Mouse (Mus musculus) liver (tissue): ENCODE results near the gene Kcnip4.

ENCODE experiments used
- DNase-seq: peaks from one replicate; pipeline ENCODE4 v3.0.0-alpha.2; 2020; ENCODE audit warnings: mixed read lengths

Kcnip4 gene

GRCm38 (mm10) chr5:48840971-48841370 lies 683.7 kb downstream of the Kcnip4 start:
- no peak for DNase-seq

GRCm38 (mm10) chr5:48795526-48795925 lies 729.2 kb downstream of the Kcnip4 start:
- DNase-seq: no peak

DNA sequence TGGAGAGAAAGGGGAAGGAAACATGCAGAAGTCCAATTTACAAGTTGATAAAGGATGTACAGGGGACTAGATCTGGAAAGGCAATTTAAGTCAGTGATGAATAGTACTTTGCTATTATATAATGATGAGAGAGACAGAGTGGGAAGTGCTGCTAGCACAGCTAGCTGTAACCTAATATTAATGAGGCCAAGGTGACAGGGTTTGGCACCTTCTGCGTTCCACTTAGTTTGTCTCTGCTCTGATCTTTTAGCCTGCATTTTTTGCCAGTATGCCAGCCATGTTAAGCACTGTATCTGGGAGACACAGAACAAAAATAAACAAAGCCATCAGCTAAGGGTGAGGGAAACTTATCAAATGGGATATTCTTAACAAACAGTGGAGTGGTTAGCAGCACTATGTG lies 745.3 kb downstream of the Kcnip4 start:
- no peak for DNase-seq

GRCm38 (mm10) chr5:48748613-48749012 lies 776.1 kb downstream of the Kcnip4 start:
- DNase-seq: no peak

DNA sequence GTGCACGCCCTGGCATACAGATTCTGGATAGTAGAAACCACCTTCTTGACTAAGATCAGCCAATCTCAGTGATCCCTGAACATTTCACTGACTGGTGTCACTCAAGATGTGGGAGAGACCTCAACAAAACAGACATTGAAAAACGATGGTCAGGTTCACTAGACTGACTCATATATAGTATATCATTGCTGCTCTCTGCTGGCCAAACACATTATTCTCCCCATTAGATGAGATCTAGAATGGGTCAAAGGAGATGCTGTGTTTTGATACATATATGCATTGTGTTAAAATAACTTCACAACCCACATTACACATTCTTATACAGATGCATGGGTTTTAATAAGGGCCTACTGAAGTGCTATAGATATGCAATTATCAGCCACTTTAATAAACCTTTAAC lies 787.1 kb downstream of the Kcnip4 start:
- DNase-seq: no peak

- no peak for DNase-seq
Measured at GRCm38 (mm10) chr5:48718166-48718565, 806.5 kb downstream of the Kcnip4 start.

- DNase-seq: no peak
Measured at GRCm38 (mm10) chr5:48705997-48706396, 818.7 kb downstream of the Kcnip4 start.

DNA sequence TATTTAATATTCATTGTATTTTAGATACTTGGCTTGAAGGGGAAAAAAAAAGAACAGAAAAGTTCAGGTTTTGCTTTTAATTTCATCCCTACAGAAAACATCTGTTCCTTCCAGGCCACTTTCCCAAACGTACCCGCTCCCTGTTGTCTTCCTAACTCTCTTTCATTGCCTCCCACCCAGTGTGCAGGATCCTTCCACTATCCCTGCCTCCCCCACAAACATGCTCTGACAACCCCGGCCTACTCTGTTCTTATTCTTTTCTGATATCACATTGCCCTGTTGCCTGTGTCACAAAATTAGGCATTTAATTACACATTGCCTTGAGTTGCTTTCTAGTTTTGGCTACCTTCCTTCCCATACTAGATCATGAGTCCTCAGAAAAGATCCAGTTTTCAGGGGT lies 837.6 kb downstream of the Kcnip4 start:
- DNase-seq: no peak

- no peak for DNase-seq
Measured at GRCm38 (mm10) chr5:48679733-48680595, 844.7 kb downstream of the Kcnip4 start.

- DNase-seq: no peak
Measured at GRCm38 (mm10) chr5:48662504-48662903, 862.2 kb downstream of the Kcnip4 start.

- DNase-seq: no peak
Measured at GRCm38 (mm10) chr5:48659975-48660374, 864.7 kb downstream of the Kcnip4 start.

DNA sequence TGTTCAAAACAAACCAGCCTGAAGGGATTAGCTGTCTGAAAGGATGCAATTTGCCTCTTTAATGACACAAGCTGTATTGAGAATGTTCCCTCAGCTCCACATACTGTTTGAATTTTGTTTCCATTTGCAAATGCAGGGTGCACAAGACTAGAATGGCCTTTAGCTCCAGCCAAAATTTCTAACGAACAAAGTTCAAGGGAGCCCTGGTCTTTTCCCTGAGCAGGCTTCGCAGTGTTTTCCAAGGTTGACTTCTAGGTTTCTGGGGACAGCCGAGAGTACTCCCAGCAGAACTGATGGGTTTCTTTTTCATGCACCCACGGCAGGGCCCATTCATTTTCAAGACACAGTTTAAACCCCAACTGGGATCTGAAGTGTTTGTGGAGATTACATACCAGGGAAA lies 874.2 kb downstream of the Kcnip4 start:
- no peak for DNase-seq

DNA sequence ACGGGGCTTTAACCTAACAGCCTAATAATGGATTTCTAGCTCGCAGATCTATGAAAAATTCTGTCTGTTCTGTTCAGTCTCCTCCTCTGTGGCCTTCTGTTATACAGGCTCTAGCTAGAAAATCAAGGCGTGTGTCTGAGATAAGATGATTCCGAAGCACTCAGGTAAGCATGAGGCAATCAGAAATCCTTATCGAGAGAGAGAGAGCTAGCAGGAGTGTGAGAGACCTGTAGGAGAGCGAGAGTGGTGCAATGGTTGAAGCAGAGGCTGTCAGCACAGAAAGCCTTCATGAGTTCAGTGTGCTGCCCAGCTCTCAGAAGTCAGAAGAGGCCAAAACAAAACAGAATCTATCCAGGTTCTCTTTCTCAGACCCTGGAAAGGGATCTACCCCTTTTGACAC lies 888.0 kb downstream of the Kcnip4 start:
- no peak for DNase-seq

GRCm38 (mm10) chr5:48633631-48634030 lies 891.1 kb downstream of the Kcnip4 start:
- no peak for DNase-seq

GRCm38 (mm10) chr5:48623370-48623769 lies 901.3 kb downstream of the Kcnip4 start:
- DNase-seq: no peak

- no peak for DNase-seq
Measured at GRCm38 (mm10) chr5:48606916-48607315, 917.8 kb downstream of the Kcnip4 start.

DNA sequence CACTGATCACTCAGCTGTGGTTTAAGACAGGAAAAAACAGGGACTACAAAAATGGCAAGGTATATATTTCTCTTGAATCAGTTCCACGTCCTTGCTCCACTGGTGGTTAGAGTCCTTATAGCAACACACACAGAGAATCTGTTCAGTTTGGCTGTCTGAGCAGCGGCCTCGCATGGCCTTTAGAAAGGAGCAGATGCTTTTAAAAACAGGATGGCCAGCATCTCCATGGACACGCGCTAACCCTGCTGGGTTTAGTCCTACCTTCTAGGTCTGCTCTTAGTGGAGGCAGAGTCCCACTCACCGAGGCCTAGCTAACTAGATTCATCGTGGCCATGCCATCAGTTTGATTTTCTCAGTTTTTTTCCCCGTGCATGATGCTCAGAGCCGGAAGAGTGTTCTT lies 918.4 kb downstream of the Kcnip4 start:
- no peak for DNase-seq

DNA sequence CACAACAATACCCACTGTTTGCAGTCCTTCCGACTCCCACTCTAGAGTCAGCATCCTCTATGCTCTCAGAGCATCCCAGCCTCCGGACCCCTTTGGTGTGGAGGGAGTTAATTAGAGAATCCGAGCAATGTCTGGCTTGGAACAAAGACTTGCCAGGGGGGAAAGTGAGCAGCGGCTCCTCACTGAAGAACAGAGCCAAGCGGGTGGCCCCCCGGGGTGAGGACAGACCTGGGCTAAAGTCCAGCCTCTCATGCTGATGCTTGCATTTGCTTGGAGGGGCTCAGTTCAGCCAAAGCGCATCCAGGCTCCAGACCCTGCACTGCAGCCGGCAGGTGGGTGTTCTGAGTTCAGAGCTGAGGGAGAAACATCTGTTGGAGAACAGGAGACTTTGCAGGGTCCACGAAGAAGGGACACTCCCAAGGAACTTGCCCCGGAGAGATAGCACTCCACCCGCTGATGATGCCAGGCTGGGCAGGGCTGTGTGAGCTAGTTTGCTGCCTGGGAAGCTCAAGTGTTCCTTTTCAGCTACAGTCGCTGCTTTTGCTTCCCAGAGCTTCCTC lies 925.1 kb downstream of the Kcnip4 start:
- DNase-seq: peak; percentile 3

DNA sequence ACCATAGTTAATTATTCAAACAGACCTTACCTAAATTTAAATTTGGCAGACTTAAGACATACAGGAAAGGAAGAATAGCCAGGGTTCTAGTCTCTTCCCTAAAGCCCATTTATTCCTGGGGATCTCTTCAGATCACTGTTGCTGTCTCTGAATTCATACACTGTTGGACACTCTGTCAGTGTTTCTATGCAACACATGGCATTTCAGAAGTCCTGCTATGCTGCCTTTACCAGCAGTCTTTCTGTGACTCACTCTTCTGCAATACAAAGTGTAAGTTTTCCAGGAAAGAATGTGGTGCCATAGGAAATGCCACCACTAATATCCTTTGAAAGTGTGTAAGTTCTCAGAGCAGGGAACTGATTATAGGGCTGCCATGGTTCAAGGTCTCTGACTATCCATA lies 936.7 kb downstream of the Kcnip4 start:
- no peak for DNase-seq

- no peak for DNase-seq
Measured at GRCm38 (mm10) chr5:48583431-48583830, 941.3 kb downstream of the Kcnip4 start.

DNA sequence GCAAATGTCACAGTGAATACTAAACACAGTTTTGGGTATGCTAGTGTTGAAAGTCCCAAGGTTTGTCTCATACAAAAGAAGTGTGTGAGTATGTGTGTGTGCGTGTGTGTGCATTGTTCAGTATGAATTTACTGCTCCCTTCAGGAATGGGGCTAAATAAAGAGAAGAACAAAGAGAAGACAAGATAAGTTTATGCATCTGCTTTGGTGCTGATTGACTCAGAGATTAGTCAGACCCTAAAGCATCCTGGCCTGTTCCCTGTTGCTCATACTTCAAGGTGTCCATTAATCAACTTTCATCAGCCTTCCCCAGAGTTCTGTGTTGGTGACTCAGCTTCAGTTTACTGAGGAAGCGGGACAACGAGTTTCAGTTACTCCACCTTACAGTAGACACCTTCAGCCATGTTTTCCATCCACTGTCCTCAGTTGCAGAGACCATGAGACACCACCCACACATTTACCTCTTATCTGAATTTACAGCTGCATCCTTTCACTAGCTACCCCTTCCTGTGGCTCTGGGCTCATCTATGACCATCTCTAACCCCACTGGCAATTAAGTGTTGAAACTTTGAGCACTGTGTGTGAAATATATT lies 960.6 kb downstream of the Kcnip4 start:
- DNase-seq: no peak

GRCm38 (mm10) chr5:48551753-48552152 lies 973.0 kb downstream of the Kcnip4 start:
- DNase-seq: no peak

DNA sequence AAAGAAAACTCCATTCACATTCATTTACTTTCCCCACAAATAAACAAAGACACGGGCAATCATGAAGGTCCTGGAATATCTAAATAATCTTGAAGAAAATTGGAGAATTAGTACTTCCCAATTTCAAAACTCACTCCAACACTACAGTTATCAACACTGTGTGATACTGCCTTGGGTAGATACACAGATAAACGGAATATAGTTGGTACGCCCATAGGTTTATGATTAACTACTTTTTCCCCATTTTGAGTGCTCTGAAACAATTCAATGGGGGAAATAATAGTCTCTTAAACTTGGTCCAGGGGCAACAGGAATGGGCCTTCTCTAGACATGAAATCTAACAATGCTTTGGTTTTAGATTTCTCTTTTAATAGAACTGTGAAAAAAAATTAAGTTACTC lies 978.9 kb downstream of the Kcnip4 start:
- DNase-seq: no peak
